Mouse (Mus musculus) kidney, postnatal 4 days (tissue): ENCODE results near the gene Kmt2d.

Experiments used
- DNase-seq, 2 experiments: peaks; one replicate each; pipeline ENCODE4 v3.0.0; 2021; ENCODE audit warnings: mixed read lengths in 2 of 2

Gene Kmt2d

GRCm38 (mm10) chr15:98827611-98828011 lies 43.4 kb downstream of the Kmt2d start:
- no peak for DNase-seq

GRCm38 (mm10) chr15:98823434-98823833 lies 47.6 kb downstream of the Kmt2d start:
- DNase-seq, result peak; percentile 44 to 50

GRCm38 (mm10) chr15:98822147-98822546 lies 48.9 kb downstream of the Kmt2d start:
- no peak for DNase-seq

- peak; percentile 31 to 43 for DNase-seq
Measured at GRCm38 (mm10) chr15:98821403-98821802, 49.6 kb downstream of the Kmt2d start.

GRCm38 (mm10) chr15:98820937-98821336 lies 50.1 kb downstream of the Kmt2d start:
- DNase-seq, result no peak

- no peak for DNase-seq
Measured at GRCm38 (mm10) chr15:98818171-98818570, 52.8 kb downstream of the Kmt2d start.

GRCm38 (mm10) chr15:98812741-98813424 lies 58.1 kb downstream of the Kmt2d start:
- DNase-seq, result peak in 1 of 2 experiments; percentile 33

GRCm38 (mm10) chr15:98810212-98810611 lies 60.8 kb downstream of the Kmt2d start:
- DNase-seq, result peak in 1 of 2 experiments; percentile 22

- peak in 1 of 2 experiments; percentile 48 for DNase-seq
Measured at GRCm38 (mm10) chr15:98809390-98809789, 61.6 kb downstream of the Kmt2d start, which contains the start of gene Ddn. Gene Ddn, minus strand, starts transcription at chr15:98809490.

- DNase-seq, result no peak
Measured at GRCm38 (mm10) chr15:98808651-98809134, 62.3 kb downstream of the Kmt2d start.

GRCm38 (mm10) chr15:98807895-98808650 lies 62.9 kb downstream of the Kmt2d start:
- DNase-seq, result peak; percentile 48 to 63

- DNase-seq, result peak; percentile 43 to 63
Measured at GRCm38 (mm10) chr15:98806809-98807770, 63.9 kb downstream of the Kmt2d start.

- DNase-seq, result peak in 1 of 2 experiments; percentile 18
Measured at GRCm38 (mm10) chr15:98806071-98806808, 64.8 kb downstream of the Kmt2d start.

GRCm38 (mm10) chr15:98805324-98806040 lies 65.5 kb downstream of the Kmt2d start:
- DNase-seq, result peak; percentile 87 to 91

GRCm38 (mm10) chr15:98804054-98804453 lies 67.0 kb downstream of the Kmt2d start:
- peak; percentile 91 for DNase-seq

GRCm38 (mm10) chr15:98802926-98803325 lies 68.1 kb downstream of the Kmt2d start:
- no peak for DNase-seq

GRCm38 (mm10) chr15:98799396-98799795 lies 71.6 kb downstream of the Kmt2d start:
- peak; percentile 93 to 94 for DNase-seq

- no peak for DNase-seq
Measured at GRCm38 (mm10) chr15:98798903-98799302, 72.1 kb downstream of the Kmt2d start.

GRCm38 (mm10) chr15:98797835-98798492 lies 73.0 kb downstream of the Kmt2d start:
- no peak for DNase-seq

GRCm38 (mm10) chr15:98796803-98797595 lies 74.0 kb downstream of the Kmt2d start:
- peak in 1 of 2 experiments; percentile 43 for DNase-seq
